Mouse (Mus musculus): ENCODE data around the gene Trim17. TPM values are rescaled to one million over a fixed set of nuclear protein-coding genes. Genes with fewer than 3 reads are reported as not detected.

The Trim17 gene
- polyA plus RNA-seq, 1 experiment from 2014 or later, result 0.45 TPM

DNA sequence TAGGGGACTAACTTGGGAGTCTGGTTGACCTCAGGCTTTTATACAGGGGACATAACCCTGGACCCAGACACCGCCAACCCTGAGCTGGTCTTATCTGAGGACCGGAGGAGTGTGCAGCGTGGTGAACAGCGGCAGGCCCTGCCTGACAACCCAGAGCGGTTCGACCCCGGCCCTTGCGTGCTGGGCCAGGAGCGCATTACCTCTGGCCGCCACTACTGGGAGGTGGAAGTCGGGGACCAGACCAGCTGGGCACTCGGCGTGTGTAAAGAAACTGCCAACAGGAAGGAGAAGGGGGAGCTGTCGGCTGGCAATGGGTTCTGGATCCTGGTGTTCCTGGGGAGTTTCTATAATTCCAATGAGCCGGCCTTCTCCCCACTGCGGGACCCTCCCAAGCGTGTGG is 35.7 kb downstream of the Trim17 start:
- Histone ChIP-seq H3K9me3 (ENCODE audit: control insufficient read depth, low read length) (no peaks in the 10 kb centered on the region), H3K4me1 (ENCODE audit: control insufficient read depth, insufficient read depth, low read length) (no peaks in the 10 kb centered on the region; the same call in 1 of the 2 replicates), H3K9ac (ENCODE audit: low read length) (no peak overlapping the region), H3K27ac (ENCODE audit: low read depth, low read length) (no peak overlapping the region), H3K36me3 (ENCODE audit: control insufficient read depth, insufficient read depth, low read length) (peaks cover 11% of the 10 kb centered on the region; the same call in 1 of the 2 replicates), H3K4me2 (no peak overlapping the region), H3K27me3 (ENCODE audit: control insufficient read depth, insufficient read depth, low read length) (peaks cover 9% of the 10 kb centered on the region), H3K4me3 (ENCODE audit: low read depth, low read length) (no peak overlapping the region)
- no peak for ATAC-seq (ENCODE audit: low FRiP score)
- peak; percentile 69 for DNase-seq (ENCODE audit: low spot score, missing footprints)
- 90% methylated on average over 17 of the region's 17 CpGs for WGBS

DNA sequence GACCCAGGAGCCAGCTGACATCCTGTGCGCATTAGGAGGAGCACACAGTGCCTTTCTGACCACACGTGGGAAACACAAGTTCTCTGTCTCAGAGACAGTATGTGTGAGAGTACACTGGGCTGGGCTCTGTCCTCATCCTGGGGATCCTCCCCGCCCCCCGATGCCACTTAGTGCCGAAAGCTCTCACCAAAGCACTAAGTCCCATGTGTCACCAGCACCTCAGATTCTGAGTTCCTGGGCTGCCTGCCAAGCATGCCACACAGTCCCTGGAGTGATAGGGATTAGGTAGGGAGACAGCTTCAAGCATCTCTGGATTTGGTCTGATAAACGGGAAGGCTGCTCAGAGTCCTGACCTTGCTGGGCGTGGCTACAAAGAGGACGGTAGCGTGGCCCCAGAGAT is 36.3 kb downstream of the Trim17 start:
- Histone ChIP-seq H3K9ac (ENCODE audit: low read length) (no peak overlapping the region), H3K4me2 (no peak overlapping the region), H3K4me1 (ENCODE audit: control insufficient read depth, insufficient read depth, low read length) (no peaks in the 10 kb centered on the region; the same call in 1 of the 2 replicates), H3K36me3 (ENCODE audit: control insufficient read depth, insufficient read depth, low read length) (peaks cover 11% of the 10 kb centered on the region; the same call in 1 of the 2 replicates), H3K27ac (ENCODE audit: low read depth, low read length) (no peak overlapping the region), H3K9me3 (ENCODE audit: control insufficient read depth, low read length) (no peaks in the 10 kb centered on the region), H3K27me3 (ENCODE audit: control insufficient read depth, insufficient read depth, low read length) (peaks cover 12% of the 10 kb centered on the region), H3K4me3 (ENCODE audit: low read depth, low read length) (no peak overlapping the region)
- ATAC-seq (ENCODE audit: low FRiP score), result no peak
- WGBS, result 87% methylated on average over 9 of the region's 9 CpGs
- DNase-seq (ENCODE audit: low spot score, missing footprints), result peak; percentile 39

DNA sequence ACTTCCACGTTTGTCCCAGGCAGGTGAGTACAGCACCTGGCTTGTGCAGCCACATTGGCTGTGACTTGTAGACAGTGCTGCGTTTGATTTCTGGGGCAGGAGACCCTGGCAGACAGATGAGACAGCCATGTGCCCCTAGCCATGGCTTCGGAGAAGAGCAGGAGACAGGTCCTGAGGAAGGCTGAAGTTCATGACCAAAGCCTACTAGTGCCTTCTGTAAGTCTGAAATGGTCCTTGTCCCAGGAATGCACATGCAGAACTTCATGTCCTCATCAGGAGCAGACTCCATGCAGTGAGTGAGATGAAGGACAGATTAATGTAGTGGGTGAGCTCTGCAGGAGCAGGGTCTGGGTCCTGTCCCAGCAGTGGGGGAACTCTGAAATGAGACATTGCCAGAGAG is 37.4 kb downstream of the Trim17 start:
- H3K9ac ChIP-seq (ENCODE audit: low read length), result no peak overlapping the region
- WGBS, result 86% methylated on average over 3 of the region's 3 CpGs
- H3K27ac ChIP-seq (ENCODE audit: low read depth, low read length), result no peak overlapping the region
- H3K4me2 ChIP-seq, result no peak overlapping the region
- no peaks in the 10 kb centered on the region for H3K9me3 ChIP-seq (ENCODE audit: control insufficient read depth, low read length)
- H3K36me3 ChIP-seq (ENCODE audit: control insufficient read depth, insufficient read depth, low read length), result peaks cover 11% of the 10 kb centered on the region; the same call in 1 of the 2 replicates
- DNase-seq (ENCODE audit: low spot score, missing footprints), result peak; percentile 47
- H3K27me3 ChIP-seq (ENCODE audit: control insufficient read depth, insufficient read depth, low read length), result peaks cover 12% of the 10 kb centered on the region
- no peak overlapping the region for H3K4me3 ChIP-seq (ENCODE audit: low read depth, low read length)
- ATAC-seq (ENCODE audit: low FRiP score), result no peak
- H3K4me1 ChIP-seq (ENCODE audit: control insufficient read depth, insufficient read depth, low read length), result no peaks in the 10 kb centered on the region; the same call in 1 of the 2 replicates

DNA sequence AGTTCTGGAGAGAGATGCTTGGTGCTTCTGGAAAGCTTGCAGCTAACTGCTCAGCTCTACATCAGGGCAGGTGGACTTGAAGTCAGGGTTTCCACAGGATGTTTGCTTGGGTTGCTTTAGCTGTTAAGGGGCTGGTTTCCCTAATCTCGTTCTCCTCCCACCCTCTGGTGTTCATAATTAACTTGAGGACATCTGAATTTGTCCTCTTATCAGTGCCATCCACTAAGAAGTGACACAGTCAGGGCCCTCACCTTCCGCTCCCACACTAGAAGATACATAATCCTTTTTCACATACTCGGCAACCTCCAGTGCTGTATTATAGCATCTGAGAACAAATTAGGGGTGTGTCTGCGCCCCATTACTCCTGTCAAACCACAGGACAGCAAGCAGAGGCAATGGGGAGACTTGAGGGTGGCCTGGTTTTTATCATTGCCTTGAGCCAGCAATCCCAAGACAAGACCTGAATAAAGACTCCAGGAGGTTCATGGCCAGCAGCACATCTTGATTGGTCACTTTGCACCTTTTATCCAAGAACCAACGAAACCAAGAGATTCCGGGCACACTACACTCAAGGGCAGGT is 38.7 kb downstream of the Trim17 start:
- DNase-seq (ENCODE audit: low spot score, missing footprints) (peak; percentile 76), ATAC-seq (ENCODE audit: low FRiP score) (no peak)
- Histone ChIP-seq H3K27me3 (ENCODE audit: control insufficient read depth, insufficient read depth, low read length) (peaks cover 12% of the 10 kb centered on the region), H3K9ac (ENCODE audit: low read length) (no peak overlapping the region), H3K36me3 (ENCODE audit: control insufficient read depth, insufficient read depth, low read length) (peaks cover 6% of the 10 kb centered on the region; the same call in 1 of the 2 replicates), H3K27ac (ENCODE audit: low read depth, low read length) (no peak overlapping the region), H3K4me2 (no peak overlapping the region), H3K4me3 (ENCODE audit: low read depth, low read length) (no peak overlapping the region), H3K9me3 (ENCODE audit: control insufficient read depth, low read length) (no peaks in the 10 kb centered on the region), H3K4me1 (ENCODE audit: control insufficient read depth, insufficient read depth, low read length) (no peaks in the 10 kb centered on the region; the same call in 1 of the 2 replicates)
- 83% methylated on average over 6 of the region's 6 CpGs for WGBS

DNA sequence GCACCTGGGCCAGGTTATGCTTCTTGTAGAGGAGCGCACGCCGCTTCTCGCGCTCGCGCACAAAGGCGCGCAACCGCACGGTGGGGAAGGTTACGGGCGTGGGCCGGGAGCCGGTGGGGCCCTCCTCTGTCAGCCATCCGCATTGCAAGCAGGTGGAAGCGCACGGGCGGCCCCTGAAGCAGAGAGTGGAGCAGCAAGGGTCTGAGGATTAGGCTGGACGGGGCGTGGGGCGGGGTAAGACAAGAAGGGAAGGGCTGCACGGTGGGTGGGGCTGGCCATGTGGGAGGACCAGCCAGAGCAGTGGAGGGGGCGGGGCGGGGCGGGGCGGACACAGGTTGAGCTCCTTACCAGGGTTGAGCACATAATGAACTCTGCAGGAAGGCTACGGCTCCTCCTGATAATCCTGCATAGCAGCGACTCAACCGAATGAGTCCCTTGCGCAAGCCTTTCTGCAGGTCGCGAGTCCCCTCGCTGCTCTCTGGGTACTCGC is 39.9 kb downstream of the Trim17 start:
- H3K9me3 ChIP-seq (ENCODE audit: control insufficient read depth, low read length), result no peaks in the 10 kb centered on the region
- peaks cover 2% of the 10 kb centered on the region; the same call in 1 of the 2 replicates for H3K36me3 ChIP-seq (ENCODE audit: control insufficient read depth, insufficient read depth, low read length)
- WGBS, result under 1% methylated on average over 35 of the region's 35 CpGs
- no peak overlapping the region for H3K9ac ChIP-seq (ENCODE audit: low read length)
- ATAC-seq (ENCODE audit: low FRiP score), result peak; percentile 71; the same call in 1 of the 2 replicates
- H3K4me2 ChIP-seq, result peak overlapping the region; percentile 49
- H3K4me3 ChIP-seq (ENCODE audit: low read depth, low read length), result peak overlapping the region; percentile 22
- no peak overlapping the region for H3K27ac ChIP-seq (ENCODE audit: low read depth, low read length)
- peaks cover 12% of the 10 kb centered on the region for H3K27me3 ChIP-seq (ENCODE audit: control insufficient read depth, insufficient read depth, low read length)
- DNase-seq (ENCODE audit: low spot score, missing footprints), result peak; percentile 87
- H3K4me1 ChIP-seq (ENCODE audit: control insufficient read depth, insufficient read depth, low read length), result no peaks in the 10 kb centered on the region; the same call in 1 of the 2 replicates

DNA sequence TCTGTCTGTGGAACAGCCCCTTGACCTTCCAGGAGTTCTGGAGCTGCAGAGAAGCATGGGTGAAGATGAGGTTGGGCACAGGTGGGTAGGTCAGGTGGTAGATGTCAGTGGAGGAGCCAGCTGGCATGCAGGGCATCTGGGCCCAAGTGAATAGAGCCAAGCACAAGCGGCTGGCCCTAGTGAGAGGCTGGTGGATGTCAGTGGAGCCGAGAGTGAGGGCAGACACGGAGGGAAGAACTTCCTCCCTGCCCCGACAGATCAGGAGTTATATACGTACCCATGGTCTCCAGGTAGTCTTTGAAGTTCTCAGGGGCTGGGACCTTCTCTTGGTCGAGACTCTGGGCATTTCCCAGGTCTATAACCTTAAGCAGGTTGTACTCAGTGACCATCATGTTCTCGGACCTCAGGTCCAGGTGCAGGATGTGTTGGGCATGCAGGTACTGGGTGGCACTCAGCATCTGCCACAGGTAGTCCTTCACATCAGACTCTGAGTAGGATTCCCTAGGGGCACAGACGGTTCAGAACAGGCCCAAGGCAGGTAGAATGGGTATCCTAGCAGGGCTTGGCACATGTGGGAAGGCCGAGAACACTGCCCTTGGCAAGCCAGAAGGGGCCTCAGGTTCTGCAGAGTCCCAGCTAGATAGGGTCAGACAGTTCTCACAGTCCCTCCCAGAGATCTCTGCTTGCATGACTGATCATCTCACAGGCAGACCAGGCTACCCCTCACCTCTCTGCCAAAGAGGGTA is 40.7 kb downstream of the Trim17 start:
- no peak overlapping the region for H3K27ac ChIP-seq (ENCODE audit: low read depth, low read length)
- peaks cover 12% of the 10 kb centered on the region for H3K27me3 ChIP-seq (ENCODE audit: control insufficient read depth, insufficient read depth, low read length)
- peak; percentile 64 for DNase-seq (ENCODE audit: low spot score, missing footprints)
- no peaks in the 10 kb centered on the region for H3K36me3 ChIP-seq (ENCODE audit: control insufficient read depth, insufficient read depth, low read length)
- no peaks in the 10 kb centered on the region; the same call in 1 of the 2 replicates for H3K4me1 ChIP-seq (ENCODE audit: control insufficient read depth, insufficient read depth, low read length)
- no peak overlapping the region for H3K4me2 ChIP-seq
- no peak overlapping the region for H3K4me3 ChIP-seq (ENCODE audit: low read depth, low read length)
- WGBS, result 77% methylated on average over 9 of the region's 9 CpGs
- H3K9ac ChIP-seq (ENCODE audit: low read length), result no peak overlapping the region
- ATAC-seq (ENCODE audit: low FRiP score), result no peak
- H3K9me3 ChIP-seq (ENCODE audit: control insufficient read depth, low read length), result no peaks in the 10 kb centered on the region

DNA sequence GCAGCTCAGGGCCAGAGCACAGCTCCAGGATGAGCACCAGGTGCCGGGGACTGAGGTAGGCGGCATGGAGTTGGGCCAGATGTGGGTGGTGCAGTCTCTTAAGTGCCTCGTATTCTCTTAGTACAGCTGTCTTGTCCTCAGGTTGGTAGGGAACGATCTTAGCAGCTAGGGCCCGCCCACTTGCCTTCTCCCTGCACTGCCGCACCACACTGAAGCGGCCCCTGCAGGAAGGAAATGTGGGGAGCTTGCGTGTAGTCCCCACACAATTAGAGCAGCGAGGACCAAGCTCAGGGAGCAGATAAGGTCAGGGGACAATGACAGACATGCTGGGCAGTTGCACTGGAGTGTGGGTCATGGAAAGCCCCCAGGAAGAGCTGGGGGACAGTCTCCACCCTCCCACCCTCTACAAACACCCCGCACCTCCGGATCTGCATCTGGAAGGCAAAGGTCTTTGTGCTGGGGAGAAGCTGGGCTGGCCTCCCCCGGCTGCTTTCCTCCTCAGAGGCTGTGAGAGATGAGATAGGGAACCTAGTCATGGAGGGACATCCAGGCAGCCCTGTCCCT is 41.4 kb downstream of the Trim17 start:
- DNase-seq (ENCODE audit: low spot score, missing footprints) (peak; percentile 80), ATAC-seq (ENCODE audit: low FRiP score) (no peak)
- Histone ChIP-seq H3K27me3 (ENCODE audit: control insufficient read depth, insufficient read depth, low read length) (peaks cover 12% of the 10 kb centered on the region), H3K4me2 (no peak overlapping the region), H3K36me3 (ENCODE audit: control insufficient read depth, insufficient read depth, low read length) (no peaks in the 10 kb centered on the region), H3K4me1 (ENCODE audit: control insufficient read depth, insufficient read depth, low read length) (no peaks in the 10 kb centered on the region; the same call in 1 of the 2 replicates), H3K9ac (ENCODE audit: low read length) (no peak overlapping the region), H3K27ac (ENCODE audit: low read depth, low read length) (no peak overlapping the region), H3K4me3 (ENCODE audit: low read depth, low read length) (no peak overlapping the region), H3K9me3 (ENCODE audit: control insufficient read depth, low read length) (no peaks in the 10 kb centered on the region)
- WGBS, result 57% methylated on average over 12 of the region's 12 CpGs

DNA sequence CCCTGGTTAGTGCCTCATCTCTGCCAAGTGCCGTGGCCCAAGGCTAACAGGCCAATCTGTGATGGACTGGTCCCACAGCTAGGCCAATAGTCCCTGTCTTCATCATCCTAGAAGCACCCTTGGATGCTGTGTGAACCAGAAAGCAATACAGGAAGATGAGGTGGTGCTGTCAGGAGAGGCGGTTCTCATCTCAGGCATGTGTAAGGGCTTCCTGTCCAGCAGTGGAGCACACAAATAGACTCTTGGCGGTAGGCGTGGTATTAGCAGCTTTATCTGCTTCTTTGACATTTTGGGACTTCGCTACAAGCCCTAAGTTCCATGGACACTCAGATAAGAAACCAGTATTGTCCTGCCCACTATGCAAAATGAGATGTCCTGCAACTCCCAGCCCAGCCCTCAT is 43.1 kb downstream of the Trim17 start:
- H3K4me3 ChIP-seq (ENCODE audit: low read depth, low read length), result no peak overlapping the region
- H3K4me1 ChIP-seq (ENCODE audit: control insufficient read depth, insufficient read depth, low read length), result no peaks in the 10 kb centered on the region; the same call in 1 of the 2 replicates
- peaks cover 12% of the 10 kb centered on the region for H3K27me3 ChIP-seq (ENCODE audit: control insufficient read depth, insufficient read depth, low read length)
- H3K36me3 ChIP-seq (ENCODE audit: control insufficient read depth, insufficient read depth, low read length), result no peaks in the 10 kb centered on the region
- no peaks in the 10 kb centered on the region for H3K9me3 ChIP-seq (ENCODE audit: control insufficient read depth, low read length)
- ATAC-seq (ENCODE audit: low FRiP score) (no peak), DNase-seq (ENCODE audit: low spot score, missing footprints) (peak; percentile 14)
- H3K9ac ChIP-seq (ENCODE audit: low read length), result no peak overlapping the region
- WGBS, result 86% methylated on average over 5 of the region's 5 CpGs
- H3K27ac ChIP-seq (ENCODE audit: low read depth, low read length), result no peak overlapping the region
- H3K4me2 ChIP-seq, result no peak overlapping the region

DNA sequence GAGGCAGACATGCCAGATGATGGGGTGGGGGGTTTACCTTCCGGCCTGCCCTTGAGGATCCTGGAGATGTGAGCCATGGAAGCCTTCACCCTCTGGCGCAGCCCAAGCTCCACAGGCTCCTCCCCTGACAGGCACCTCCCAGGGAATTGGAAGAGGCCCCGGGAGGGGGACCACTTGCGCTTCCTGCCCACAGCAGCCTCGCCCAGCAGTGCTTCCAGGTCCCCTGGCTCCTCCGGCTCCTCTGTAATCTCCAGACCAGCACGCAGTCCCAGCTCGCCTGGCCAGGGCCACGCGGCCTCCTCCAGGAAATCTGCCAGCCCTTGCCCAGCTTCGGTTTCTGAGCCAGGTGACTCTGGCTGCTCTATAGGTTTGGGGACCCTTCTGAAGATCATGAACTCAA is 44.7 kb downstream of the Trim17 start:
- H3K36me3 ChIP-seq (ENCODE audit: control insufficient read depth, insufficient read depth, low read length), result no peaks in the 10 kb centered on the region

More for the DNA sequence above, 44.7 kb downstream of the Trim17 start:
- H3K4me2 ChIP-seq, result no peak overlapping the region
- H3K9ac ChIP-seq (ENCODE audit: low read length), result no peak overlapping the region
- H3K27me3 ChIP-seq (ENCODE audit: control insufficient read depth, insufficient read depth, low read length), result peaks cover 7% of the 10 kb centered on the region
- no peaks in the 10 kb centered on the region for H3K9me3 ChIP-seq (ENCODE audit: control insufficient read depth, low read length)
- WGBS, result 60% methylated on average over 11 of the region's 11 CpGs
- no peak for DNase-seq (ENCODE audit: low spot score, missing footprints)
- no peak overlapping the region for H3K4me3 ChIP-seq (ENCODE audit: low read depth, low read length)
- no peaks in the 10 kb centered on the region for H3K4me1 ChIP-seq (ENCODE audit: control insufficient read depth, insufficient read depth, low read length)
- no peak for ATAC-seq (ENCODE audit: low FRiP score)
- no peak overlapping the region for H3K27ac ChIP-seq (ENCODE audit: low read depth, low read length)
